Mouse (Mus musculus) gonadal fat pad, adult 2 months (tissue): ENCODE results near the gene Plscr2. TPM values are rescaled to one million over a fixed set of nuclear protein-coding genes. Genes with fewer than 3 reads are reported as not detected.

ENCODE experiments used
- DNase-seq: peaks from one replicate; pipeline ENCODE4 v3.0.0-alpha.2; 2012; ENCODE audit warnings: low read depth
- polyA plus RNA-seq: library from polyadenylated mRNA; depleted of rRNA; stranded (reverse); fragments of >200 nt; gene quantifications from 2 replicates; pipeline ENCODE4 v1.2.3, GENCODE M21; 2012; rRNA removed

Gene Plscr2
- polyA plus RNA-seq, 1 experiment, result 5.8 TPM

DNA sequence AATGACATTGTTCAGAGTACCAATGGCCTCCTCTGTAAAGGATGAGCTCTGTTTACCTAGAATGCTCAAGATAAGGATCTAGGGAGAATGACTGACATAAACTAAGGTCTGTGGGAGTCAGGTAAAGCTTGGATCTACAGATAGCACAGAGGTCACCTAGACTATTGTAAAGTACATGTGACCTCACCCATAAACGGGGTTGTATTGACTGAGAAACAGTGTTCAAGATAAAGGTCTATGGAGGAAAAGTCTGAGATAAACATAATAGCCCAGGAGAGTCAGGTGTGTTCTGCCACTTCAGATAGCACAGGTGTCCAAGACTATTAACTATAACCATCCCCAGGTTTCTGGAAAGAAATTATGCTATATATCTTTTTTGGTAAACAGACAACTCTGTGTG is 63.6 kb downstream of the Plscr2 start:
- DNase-seq, result no peak

Other genes starting within 250 kb of the Plscr2 start
- not detected in 2 replicates for gene Plscr5, start 82.7 kb upstream of the Plscr2 start, polyA plus RNA-seq
- 4.5 and 5.2 TPM in 2 replicates for gene Plscr1, start 25.9 kb upstream of the Plscr2 start, polyA plus RNA-seq
- 0.24 and 0.53 TPM in 2 replicates for gene 1700057G04Rik, start 33.8 kb downstream of the Plscr2 start, polyA plus RNA-seq
- 7.4 and 8.9 TPM in 2 replicates for gene Plscr4, start 181.8 kb downstream of the Plscr2 start, polyA plus RNA-seq